Mouse (Mus musculus) liver, embryonic 11.5 days (tissue): ENCODE results near the gene Cdc14b. TPM values are rescaled to one million over a fixed set of nuclear protein-coding genes. Genes with fewer than 3 reads are reported as not detected.

Experiments
- ATAC-seq: fragments of 200-750 bp; cut with Nextera tagmentation; replicated peaks from 2 replicates; pipeline ENCODE4 v1.8.0; 2017; ENCODE audit warnings: moderate number of reproducible peaks, mild to moderate bottlenecking, moderate TSS enrichment, moderate library complexity; ENCODE audit not compliant: low FRiP score
- DNase-seq: peaks from one replicate; pipeline ENCODE4 v3.0.0-alpha.2; 2017; ENCODE audit warnings: low spot score
- H3K27ac ChIP-seq: fragments of 300-500 bp; sonication (generic); 2 replicates; pipeline ENCODE4 v1.5.1; 2014; ENCODE audit warnings: mild to moderate bottlenecking, low read depth, low read length, control low read depth
- H3K27me3 ChIP-seq: fragments of 300-500 bp; sonication (generic); replicated peaks from 2 replicates; pipeline ENCODE4 v1.6.1; 2014; ENCODE audit warnings: low read length, mixed read lengths; ENCODE audit not compliant: control insufficient read depth, insufficient read depth
- H3K36me3 ChIP-seq: fragments of 300-500 bp; sonication (generic); 2 replicates; pipeline ENCODE4 v1.6.1; 2014; ENCODE audit warnings: mild to moderate bottlenecking, low read length, moderate library complexity, mixed read lengths; ENCODE audit not compliant: control insufficient read depth, insufficient read depth
- H3K4me1 ChIP-seq: fragments of 300-500 bp; sonication (generic); replicated peaks from 2 replicates; pipeline ENCODE4 v1.6.1; 2014; ENCODE audit warnings: low read length, mixed read lengths; ENCODE audit not compliant: control insufficient read depth, insufficient read depth
- H3K4me2 ChIP-seq: fragments of 300-500 bp; sonication (generic); 2 replicates; pipeline ENCODE4 v1.6.1; 2014; ENCODE audit warnings: mild to moderate bottlenecking, control low read depth, moderate library complexity
- H3K4me3 ChIP-seq: fragments of 300-500 bp; sonication (generic); 2 replicates; pipeline ENCODE4 v1.5.1; 2014; ENCODE audit warnings: low read depth, low read length, control low read depth
- H3K9ac ChIP-seq: fragments of 300-500 bp; sonication (generic); 2 replicates; pipeline ENCODE4 v1.6.1; 2014; ENCODE audit warnings: low read depth, low read length, control low read depth
- H3K9me3 ChIP-seq: fragments of 300-500 bp; sonication (generic); 2 replicates; pipeline ENCODE4 v1.6.1; 2016; ENCODE audit warnings: low read length, inconsistent platforms, mixed read lengths; ENCODE audit not compliant: control insufficient read depth
- WGBS: fragments of 180-500 bp; shearing (Covaris S2); extraction: QIAGEN DNeasy Blood & Tissue Kit; methylation state at CpG from one replicate; pipeline ENCODE4 v1.1.7; 2014; 5-methylcytosine and 5-hydroxymethylcytosine counted together
- polyA plus RNA-seq: library from polyadenylated mRNA; unstranded; fragments of >200 nt; fragmentation: Nextera tagmentation; extraction: Ambion mirVana; gene quantifications from 2 replicates; pipeline ENCODE4 v1.2.1, GENCODE M21; 2014

The Cdc14b gene
- polyA plus RNA-seq, 1 experiment from 2014 or later: 16.6 TPM

- H3K36me3 ChIP-seq: peaks cover 6% of the 10 kb centered on the region; the same call in 1 of the 2 replicates
- H3K9me3 ChIP-seq: no peaks in the 10 kb centered on the region
- H3K4me2 ChIP-seq: peak overlapping the region; percentile 100
- H3K9ac ChIP-seq: no peak overlapping the region
- peak overlapping the region; percentile 76 for H3K4me3 ChIP-seq
- 44% methylated on average over 13 of the region's 13 CpGs for WGBS
- H3K27ac ChIP-seq: no peak overlapping the region
- no peak for DNase-seq
- H3K27me3 ChIP-seq: 0 out of 2 replicates have a peak, but pooled peaks cover 3% of the 10 kb centered on the region
- ATAC-seq: no peak
- H3K4me1 ChIP-seq: peaks cover 6% of the 10 kb centered on the region
Measured at GRCm38 (mm10) chr13:64163147-64163715, 111.9 kb downstream of the Cdc14b start.

- H3K4me1 ChIP-seq: peaks cover 6% of the 10 kb centered on the region
- no peak for ATAC-seq
- peak overlapping the region; percentile 76 for H3K4me3 ChIP-seq
- no peaks in the 10 kb centered on the region for H3K9me3 ChIP-seq
- peaks cover 5% of the 10 kb centered on the region; the same call in 1 of the 2 replicates for H3K36me3 ChIP-seq
- 6% methylated on average over 14 of the region's 14 CpGs for WGBS
- H3K27ac ChIP-seq: no peak overlapping the region
- DNase-seq: peak; percentile 47
- H3K27me3 ChIP-seq: 0 out of 2 replicates have a peak, but pooled peaks cover 3% of the 10 kb centered on the region
- H3K4me2 ChIP-seq: peak overlapping the region; percentile 100
- peak overlapping the region; percentile 74 for H3K9ac ChIP-seq
Measured at GRCm38 (mm10) chr13:64162626-64163025, 112.5 kb downstream of the Cdc14b start.

GRCm38 (mm10) chr13:64161916-64162611 lies 113.0 kb downstream of the Cdc14b start:
- peak overlapping the region; percentile 76 for H3K4me3 ChIP-seq
- no peaks in the 10 kb centered on the region for H3K9me3 ChIP-seq
- peak overlapping the region; percentile 74 for H3K9ac ChIP-seq
- under 1% methylated on average over 71 of the region's 71 CpGs for WGBS
- ATAC-seq (peak; percentile 55), DNase-seq (no peak)
- H3K36me3 ChIP-seq: 0 out of 2 replicates have a peak, but pooled peaks cover 2% of the 10 kb centered on the region
- H3K4me2 ChIP-seq: peak overlapping the region; percentile 100
- peaks cover 6% of the 10 kb centered on the region for H3K4me1 ChIP-seq
- H3K27ac ChIP-seq: peak overlapping the region; percentile 40
- 0 out of 2 replicates have a peak, but pooled peaks cover 3% of the 10 kb centered on the region for H3K27me3 ChIP-seq

GRCm38 (mm10) chr13:64161548-64161915 lies 113.6 kb downstream of the Cdc14b start, which contains the start of gene Habp4:
Gene Habp4, plus strand, starts transcription at chr13:64161824.
- under 1% methylated on average over 28 of the region's 31 CpGs for WGBS
- peak; percentile 97 for DNase-seq
- peak within 1 kb of the TSS; percentile 76 for H3K4me3 ChIP-seq
- H3K4me1 ChIP-seq: peaks cover 6% of the 10 kb centered on the region
- H3K27me3 ChIP-seq: 0 out of 2 replicates have a peak, but pooled peaks cover 5% of the 10 kb centered on the region
- H3K27ac ChIP-seq: peak within 1 kb of the TSS; percentile 40
- H3K36me3 ChIP-seq: 0 out of 2 replicates have a peak, but pooled peaks cover 2% of the 10 kb centered on the region
- no peaks in the 10 kb centered on the region for H3K9me3 ChIP-seq
- peak within 1 kb of the TSS; percentile 74 for H3K9ac ChIP-seq
- peak within 1 kb of the TSS; percentile 100 for H3K4me2 ChIP-seq
- peak; percentile 99 for ATAC-seq

- Histone ChIP-seq H3K4me1 (peaks cover 5% of the 10 kb centered on the region; the same call in 1 of the 2 replicates), H3K27me3 (0 out of 2 replicates have a peak, but pooled peaks cover 2% of the 10 kb centered on the region), H3K9me3 (no peaks in the 10 kb centered on the region), H3K4me2 (no peak overlapping the region), H3K36me3 (no peaks in the 10 kb centered on the region), H3K9ac (no peak overlapping the region), H3K4me3 (no peak overlapping the region), H3K27ac (no peak overlapping the region)
- DNase-seq (no peak), ATAC-seq (no peak)
Measured at GRCm38 (mm10) chr13:64156966-64157365, 118.1 kb downstream of the Cdc14b start.

- no peak for ATAC-seq
- WGBS: 38% methylated on average over 1 of the region's 1 CpGs
- peaks cover 8% of the 10 kb centered on the region for H3K4me1 ChIP-seq
- H3K27ac ChIP-seq: no peak overlapping the region
- no peaks in the 10 kb centered on the region for H3K9me3 ChIP-seq
- H3K4me2 ChIP-seq: no peak overlapping the region
- H3K4me3 ChIP-seq: no peak overlapping the region
- no peak for DNase-seq
- H3K9ac ChIP-seq: no peak overlapping the region
- H3K27me3 ChIP-seq: 0 out of 2 replicates have a peak, but pooled peaks cover 2% of the 10 kb centered on the region
- H3K36me3 ChIP-seq: no peaks in the 10 kb centered on the region; the same call in 1 of the 2 replicates
Measured at GRCm38 (mm10) chr13:64155171-64155571, 119.9 kb downstream of the Cdc14b start.

- no peak overlapping the region for H3K4me3 ChIP-seq
- no peak for DNase-seq
- no peaks in the 10 kb centered on the region; the same call in 1 of the 2 replicates for H3K36me3 ChIP-seq
- 0 out of 2 replicates have a peak, but pooled peaks cover 2% of the 10 kb centered on the region for H3K27me3 ChIP-seq
- H3K9ac ChIP-seq: no peak overlapping the region
- H3K4me2 ChIP-seq: no peak overlapping the region
- H3K27ac ChIP-seq: no peak overlapping the region
- ATAC-seq: no peak
- 58% methylated on average over 2 of the region's 2 CpGs for WGBS
- no peaks in the 10 kb centered on the region for H3K9me3 ChIP-seq
- H3K4me1 ChIP-seq: peaks cover 14% of the 10 kb centered on the region
Measured at GRCm38 (mm10) chr13:64154651-64155050, 120.4 kb downstream of the Cdc14b start.

GRCm38 (mm10) chr13:64153751-64154267 lies 121.3 kb downstream of the Cdc14b start:
- ATAC-seq (peak; percentile 25), DNase-seq (peak; percentile 57)
- no peaks in the 10 kb centered on the region for H3K9me3 ChIP-seq
- 2% methylated on average over 18 of the region's 18 CpGs for WGBS
- peak overlapping the region; percentile 97 for H3K4me3 ChIP-seq
- peaks cover 15% of the 10 kb centered on the region for H3K4me1 ChIP-seq
- H3K4me2 ChIP-seq: peak overlapping the region; percentile 67
- H3K27ac ChIP-seq: no peak overlapping the region; the same call in 1 of the 2 replicates
- no peaks in the 10 kb centered on the region; the same call in 1 of the 2 replicates for H3K36me3 ChIP-seq
- 0 out of 2 replicates have a peak, but pooled peaks cover 2% of the 10 kb centered on the region for H3K27me3 ChIP-seq
- peak overlapping the region; percentile 37 for H3K9ac ChIP-seq
